In the genomic region with DNA sequence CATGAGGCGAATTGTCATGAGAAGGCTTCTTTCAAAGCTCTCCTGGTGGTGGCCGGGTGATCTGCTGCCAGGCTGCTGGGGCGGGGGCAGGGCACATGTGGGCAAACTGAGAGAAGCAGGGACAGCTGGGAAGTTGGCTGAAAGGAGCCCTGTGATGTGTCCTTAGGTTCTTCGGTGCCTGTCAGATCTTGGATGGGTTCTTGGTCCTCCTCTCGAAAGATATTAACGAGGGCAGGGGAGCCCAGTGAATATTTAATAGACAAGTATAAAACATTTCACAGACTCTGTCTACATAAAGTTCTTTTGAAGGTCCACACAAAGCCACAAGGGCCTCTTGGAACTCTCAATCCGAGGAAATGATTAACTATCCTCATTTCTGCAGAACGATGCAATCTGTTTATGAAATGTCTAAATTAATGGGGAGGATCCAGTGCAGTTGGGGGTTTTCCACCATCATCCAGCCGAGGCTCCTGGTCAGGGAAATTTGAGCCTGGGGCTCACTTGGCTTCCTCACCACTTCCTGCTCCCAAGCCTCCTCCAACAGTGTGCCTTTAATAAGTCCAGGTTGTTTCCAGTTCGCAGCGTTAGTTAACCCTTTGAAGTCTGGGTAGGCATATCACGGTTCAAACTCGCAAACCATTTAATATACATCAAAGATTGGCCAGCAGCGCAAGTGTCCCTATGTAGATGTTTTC, we compare ENCODE assay signal across 10 mouse cellular contexts.
A peak's percentile ranks its signal among the peaks of the same experiment; 100 is the strongest.
DNase-seq lines count a peak whose midpoint lies in the region; ATAC-seq and TF ChIP-seq lines count a peak whose summit lies in the region.
"Had no signal": no experiment of that assay in that cellular context is flagged by ENCODE, and none has a peak within 500 bp of the region (broad histone marks: within the 10 kb centered on the region; RNA-seq: fewer than 3 reads in every experiment).

No protein-coding gene starts in this region.

- WGBS in spleen, adult 2 months = 64% methylated on average over 14 of the region's 14 CpGs

- no peak for ATAC-seq in activated CD4-positive, CD25-positive, alpha-beta regulatory T cell, adult 4 months
- ATAC-seq: hindbrain, postnatal 0 days had no signal

- no peak overlapping the region for H3K27ac ChIP-seq in spleen, adult 2 months (ENCODE audit: insufficient read depth, low read length)
- H3K27ac ChIP-seq: hindbrain, postnatal 0 days; midbrain, embryonic 12.5 days had no signal

- H3K36me3 ChIP-seq in spleen, adult 2 months (ENCODE audit: control insufficient read depth, insufficient read depth, low read length) = no peaks in the 10 kb centered on the region
- H3K36me3 ChIP-seq: midbrain, embryonic 12.5 days had no signal

- no peaks in the 10 kb centered on the region for H3K27me3 ChIP-seq in spleen, adult 2 months (ENCODE audit: control insufficient read depth, insufficient read depth, low read length)

- TF ChIP-seq CTCF in spleen, adult 2 months (IDR thresholded peaks at IDR 0.05; ENCODE audit: extremely low read depth, insufficient read depth, insufficient read length, insufficient replicate concordance) = 0 out of 2 replicates have a peak, but pooled peaks have one; percentile 2

- peak; percentile 93 for DNase-seq in heart, adult 11 months
- DNase-seq in heart, adult 9 months (ENCODE audit: low spot score in 2 of 2) = no peak
- DNase-seq in spleen, adult 2 months (ENCODE audit: low read depth in 1 of 2, low spot score in 2 of 2) = no peak
- DNase-seq in spleen, adult 12 weeks (ENCODE audit: low spot score) = no peak
- peak; percentile 49 for DNase-seq in kidney, postnatal 10 days
- no peak for DNase-seq in urinary bladder, postnatal 36 days (ENCODE audit: low spot score in 2 of 2)
- DNase-seq in thymus, postnatal 0 days (ENCODE audit: low spot score) = no peak

- TF ChIP-seq POLR2A in spleen, adult 2 months (IDR thresholded peaks at IDR 0.05; ENCODE audit: low read depth, low read length) = no peak

- H3K4me3 ChIP-seq in spleen, adult 2 months (ENCODE audit: extremely low read depth, insufficient read depth, insufficient read length) = no peak overlapping the region
- H3K4me3 ChIP-seq: midbrain, embryonic 12.5 days had no signal

- peaks cover 10% of the 10 kb centered on the region; the same call in 1 of the 2 replicates for H3K4me1 ChIP-seq in spleen, adult 2 months (ENCODE audit: control insufficient read depth, insufficient read depth, insufficient read length)

Comparison
In these comparisons a context has a peak if more than half of its experiments do, and no peak if none do; other contexts are left out.
1. DNase-seq: peak in heart, adult 11 months (single experiment) and kidney, postnatal 10 days (single experiment); none in heart, adult 9 months (0 of 2), spleen, adult 2 months (0 of 2), spleen, adult 12 weeks (single experiment), urinary bladder, postnatal 36 days (0 of 2) and thymus, postnatal 0 days (single experiment).